In genomic region chr6:64694688-64695087, GRCm38 (mm10) we compare ENCODE assay signal across 35 mouse cellular contexts. TPM values are rescaled to one million over a fixed set of nuclear protein-coding genes. Genes with fewer than 3 reads are reported as not detected.
A peak's percentile ranks its signal among the peaks of the same experiment; 100 is the strongest.
DNase-seq lines count a peak whose midpoint lies in the region; ATAC-seq and TF ChIP-seq lines count a peak whose summit lies in the region.
"Had no signal": no experiment of that assay in that cellular context is flagged by ENCODE, and none has a peak within 500 bp of the region (broad histone marks: within the 10 kb centered on the region; RNA-seq: fewer than 3 reads in every experiment).

No protein-coding gene starts in this region.

- H3K36me3 ChIP-seq in midbrain, embryonic 12.5 days, result no peaks in the 10 kb centered on the region
- no peaks in the 10 kb centered on the region for H3K36me3 ChIP-seq in midbrain, postnatal 0 days (ENCODE audit: insufficient read depth, low read length)
- no peaks in the 10 kb centered on the region for H3K36me3 ChIP-seq in midbrain, embryonic 16.5 days (ENCODE audit: control insufficient read depth, insufficient read depth, low read length)
- H3K36me3 ChIP-seq: embryonic facial prominence, embryonic 12.5 days; embryonic facial prominence, embryonic 15.5 days; G1E; heart, embryonic 13.5 days; hindbrain, embryonic 12.5 days; hindbrain, embryonic 15.5 days; intestine, embryonic 15.5 days had no signal

- 0 out of 2 replicates have a peak overlapping the region, but pooled peaks have one; percentile 8 for H3K4me2 ChIP-seq in midbrain, embryonic 12.5 days (replicated peaks)
- H3K4me2 ChIP-seq in midbrain, postnatal 0 days (ENCODE audit: low read depth, low read length, poor library complexity, severe bottlenecking), result no peak overlapping the region
- no peak overlapping the region; the same call in 1 of the 2 replicates for H3K4me2 ChIP-seq in midbrain, embryonic 16.5 days (ENCODE audit: low read length)
- H3K4me2 ChIP-seq: embryonic facial prominence, embryonic 12.5 days; embryonic facial prominence, embryonic 15.5 days; heart, embryonic 13.5 days; hindbrain, embryonic 12.5 days; hindbrain, embryonic 15.5 days; intestine, embryonic 15.5 days had no signal

- no peak for ATAC-seq in midbrain, embryonic 12.5 days (ENCODE audit: low FRiP score, low read depth)
- no peak for ATAC-seq in midbrain, postnatal 0 days (ENCODE audit: low FRiP score)
- ATAC-seq in midbrain, embryonic 16.5 days, result peak; percentile 48; the same call in 1 of the 2 replicates
- ATAC-seq: activated CD4-positive, CD25-positive, alpha-beta regulatory T cell, adult 4 months; forebrain, embryonic 14.5 days; forebrain, postnatal 0 days; intestine, embryonic 15.5 days; Patski had no signal

- H3K4me3 ChIP-seq in midbrain, embryonic 12.5 days, result no peak overlapping the region
- no peak overlapping the region for H3K4me3 ChIP-seq in midbrain, postnatal 0 days (ENCODE audit: low read depth, low read length)
- H3K4me3 ChIP-seq in midbrain, embryonic 16.5 days (ENCODE audit: low read depth, low read length), result no peak overlapping the region
- H3K4me3 ChIP-seq: embryonic facial prominence, embryonic 12.5 days; embryonic facial prominence, embryonic 15.5 days; gastrocnemius, adult 2 months; heart, embryonic 13.5 days; hindbrain, embryonic 12.5 days; hindbrain, embryonic 15.5 days; intestine, embryonic 15.5 days had no signal

- no peak for TF ChIP-seq CTCF in midbrain, postnatal 0 days (IDR thresholded peaks at IDR 0.05)

- no peaks in the 10 kb centered on the region for H3K9me3 ChIP-seq in midbrain, embryonic 12.5 days
- no peaks in the 10 kb centered on the region for H3K9me3 ChIP-seq in midbrain, postnatal 0 days (ENCODE audit: low read length)
- H3K9me3 ChIP-seq in midbrain, embryonic 16.5 days (replicated peaks; ENCODE audit: control insufficient read depth, low read length, poor library complexity, severe bottlenecking), result no peaks in the 10 kb centered on the region
- H3K9me3 ChIP-seq: embryonic facial prominence, embryonic 12.5 days; embryonic facial prominence, embryonic 15.5 days; G1E; heart, embryonic 13.5 days; hindbrain, embryonic 12.5 days; hindbrain, embryonic 15.5 days; intestine, embryonic 15.5 days had no signal

- no peak overlapping the region for H3K27ac ChIP-seq in midbrain, embryonic 12.5 days (replicated peaks)
- H3K27ac ChIP-seq in midbrain, postnatal 0 days (ENCODE audit: low read depth, low read length), result no peak overlapping the region
- no peak overlapping the region for H3K27ac ChIP-seq in midbrain, embryonic 16.5 days (ENCODE audit: low read length)
- H3K27ac ChIP-seq: embryonic facial prominence, embryonic 12.5 days; embryonic facial prominence, embryonic 15.5 days; gastrocnemius, adult 2 months; heart, embryonic 13.5 days; hindbrain, embryonic 12.5 days; hindbrain, embryonic 15.5 days; intestine, embryonic 15.5 days had no signal

- H3K4me1 ChIP-seq in midbrain, embryonic 12.5 days, result peaks cover 6% of the 10 kb centered on the region; the same call in 1 of the 2 replicates
- H3K4me1 ChIP-seq in midbrain, postnatal 0 days (ENCODE audit: insufficient read depth, low read length), result no peaks in the 10 kb centered on the region
- no peaks in the 10 kb centered on the region for H3K4me1 ChIP-seq in midbrain, embryonic 16.5 days (ENCODE audit: control insufficient read depth, insufficient read depth, low read length)
- H3K4me1 ChIP-seq: embryonic facial prominence, embryonic 12.5 days; embryonic facial prominence, embryonic 15.5 days; heart, embryonic 13.5 days; hindbrain, embryonic 15.5 days; intestine, embryonic 15.5 days had no signal

- H3K27me3 ChIP-seq in midbrain, embryonic 12.5 days, result peaks cover 31% of the 10 kb centered on the region
- H3K27me3 ChIP-seq in midbrain, postnatal 0 days (ENCODE audit: insufficient read depth, low read length), result peaks cover 3% of the 10 kb centered on the region; the same call in 1 of the 2 replicates
- H3K27me3 ChIP-seq in midbrain, embryonic 16.5 days (ENCODE audit: control insufficient read depth, insufficient read depth, low read depth, low read length), result peaks cover 6% of the 10 kb centered on the region
- H3K27me3 ChIP-seq: embryonic facial prominence, embryonic 12.5 days; embryonic facial prominence, embryonic 15.5 days; heart, embryonic 13.5 days; intestine, embryonic 15.5 days had no signal

- 22% methylated on average over 7 of the region's 7 CpGs for WGBS in midbrain, embryonic 12.5 days
- 19% methylated on average over 7 of the region's 7 CpGs for WGBS in midbrain, postnatal 0 days
- 14% methylated on average over 7 of the region's 7 CpGs for WGBS in midbrain, embryonic 16.5 days

- H3K9ac ChIP-seq in midbrain, embryonic 12.5 days (replicated peaks), result no peak overlapping the region
- no peak overlapping the region for H3K9ac ChIP-seq in midbrain, postnatal 0 days (replicated peaks; ENCODE audit: low read length, poor library complexity, severe bottlenecking)
- no peak overlapping the region for H3K9ac ChIP-seq in midbrain, embryonic 16.5 days (ENCODE audit: low read depth, low read length)
- H3K9ac ChIP-seq: embryonic facial prominence, embryonic 12.5 days; embryonic facial prominence, embryonic 15.5 days; forebrain, postnatal 0 days; heart, embryonic 13.5 days; hindbrain, embryonic 12.5 days; hindbrain, embryonic 15.5 days; intestine, embryonic 15.5 days had no signal

- peak; percentile 12 for DNase-seq in embryo, embryonic 10.5 days (ENCODE audit: low spot score)
- DNase-seq in embryo, embryonic 9.5 days (ENCODE audit: extremely low spot score), result no peak
- no peak for DNase-seq in midbrain, postnatal 0 days (ENCODE audit: low spot score)
- DNase-seq in ZHBTc4 (ENCODE audit: low read depth, low spot score), result peak; percentile 74
- DNase-seq in lung, adult 18-20 months, result no peak
- DNase-seq in cerebellum, adult 11 months, result no peak
- DNase-seq: adrenal gland, postnatal 10 days; adrenal gland, postnatal 36 days; cerebellum, adult 11-12 months; cerebellum, adult 8-10 months; cerebellum, postnatal 10 days; cerebellum, postnatal 36 days; forebrain, postnatal 0 days; gastrocnemius, adult 2 months; gastrocnemius, postnatal 14 days; heart, adult 18-20 months; heart, postnatal 14 days; heart, postnatal 4 days had no signal

RNA-seq across cellular contexts. Expression of gene Atoh1, which starts 34.2 kb away (rescaled TPM):
- polyA plus RNA-seq in midbrain, embryonic 12.5 days (2016; fragmentation: Nextera tagmentation; extraction: Ambion mirVana), result 0.90 and 2.6 TPM in 2 replicates
- total RNA-seq in midbrain, postnatal 0 days (2014; rRNA removed), result 0.33 and 2.7 TPM in 2 replicates
- not detected in 2 replicates for polyA plus RNA-seq in midbrain, postnatal 0 days (2015; fragmentation: Nextera tagmentation; extraction: Ambion mirVana)
- polyA plus RNA-seq in midbrain, embryonic 16.5 days (2015; fragmentation: Nextera tagmentation; extraction: Ambion mirVana), result 0.44 and 0.63 TPM in 2 replicates
- total RNA-seq: adrenal gland, postnatal 36 days; forebrain, postnatal 0 days; G1E; gastrocnemius, adult 2 months; gastrocnemius, postnatal 14 days; gastrocnemius, postnatal 4 days; heart, adult 18-20 months; heart, postnatal 14 days; heart, postnatal 4 days had no signal
- polyA plus RNA-seq: activated CD4-positive, CD25-positive, alpha-beta regulatory T cell, adult 4 months; cortical plate, adult 2 months; forebrain, embryonic 11.5 days; forebrain, embryonic 14.5 days; forebrain, postnatal 0 days; frontal cortex, adult 2 months; G1E; heart, embryonic 13.5 days; heart, embryonic 16.5 days; Patski had no signal

Comparison
In these comparisons a context has a peak if more than half of its experiments do, and no peak if none do; other contexts are left out.
1. DNase-seq: peak in embryo, embryonic 10.5 days (single experiment) and ZHBTc4 (single experiment); none in embryo, embryonic 9.5 days (single experiment), midbrain, postnatal 0 days (single experiment), lung, adult 18-20 months (0 of 2) and cerebellum, adult 11 months (single experiment).